Mouse (Mus musculus): ENCODE results near the gene Rnasel. TPM values are rescaled to one million over a fixed set of nuclear protein-coding genes. Genes with fewer than 3 reads are reported as not detected.

The Rnasel gene
- 24.5 and 26.2 TPM in 2 replicates for polyA plus RNA-seq (2015; fragmentation: Nextera tagmentation; extraction: Ambion mirVana)

DNA sequence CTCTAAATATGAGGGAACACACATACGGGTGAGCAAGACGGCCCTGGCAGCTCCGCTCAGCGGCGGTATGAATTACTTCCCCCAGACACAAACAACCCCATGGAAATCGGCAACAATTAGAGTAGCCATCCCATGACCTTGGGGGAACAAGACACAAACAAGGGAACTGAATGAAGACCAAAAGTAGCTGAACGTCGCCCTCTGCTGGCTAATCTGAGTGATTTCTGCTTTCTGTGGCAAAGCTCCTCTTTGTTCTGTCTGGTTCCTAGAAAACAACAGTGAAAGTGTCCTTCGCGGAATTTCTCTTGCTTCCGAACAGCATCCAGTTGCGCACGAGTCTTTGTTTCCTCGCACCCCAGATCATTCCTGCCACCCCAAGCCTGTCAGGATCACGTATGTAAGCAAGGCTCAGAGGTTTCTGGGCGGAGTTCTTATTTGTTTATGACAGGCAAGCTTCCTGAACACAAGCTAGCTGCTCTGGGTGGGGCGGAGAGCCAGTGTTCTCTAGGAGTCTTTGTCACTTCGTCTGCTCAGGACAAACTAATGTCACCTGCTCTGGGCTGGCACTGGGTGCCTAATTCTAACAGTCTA is at the start of gene Rnasel:
Gene Rnasel (plus strand): TSS at position 216 of the 591 bp plus-strand sequence.
- H3K9me3 ChIP-seq (replicated peaks) = no peaks in the 10 kb centered on the region

DNA sequence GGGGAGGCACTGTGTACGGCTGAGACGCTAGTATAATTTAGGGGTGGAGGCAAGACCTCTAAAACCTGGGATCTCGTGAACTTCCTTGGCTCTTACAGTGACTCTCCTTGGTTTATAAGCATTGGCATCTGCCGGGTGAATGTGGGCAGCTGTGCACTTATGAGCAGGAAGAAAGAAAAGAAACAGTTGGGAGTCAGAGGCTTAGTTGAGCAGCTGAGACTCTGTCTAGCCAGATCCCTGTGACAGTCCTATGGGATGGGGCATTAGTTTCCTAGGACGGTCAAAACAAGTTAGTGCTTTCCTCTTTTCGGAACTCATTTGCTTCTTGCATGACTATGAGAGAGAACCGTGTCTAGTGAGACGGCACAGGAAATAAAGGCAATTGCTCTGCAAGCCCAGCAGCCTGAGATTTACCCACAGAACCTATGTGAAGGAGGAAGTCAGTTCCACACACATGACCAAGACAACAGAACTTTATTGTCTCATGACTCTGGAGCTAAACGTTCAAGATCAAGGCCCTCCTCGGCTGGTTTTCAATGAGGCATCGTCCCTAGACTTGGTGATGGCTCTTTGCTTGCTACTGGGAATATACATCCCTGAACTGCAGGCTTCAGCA is 48.7 kb upstream of the Rnasel start:
- 44% methylated on average over 11 of the region's 11 CpGs for WGBS (ENCODE audit: insufficient replicate concordance)
- H3K36me3 ChIP-seq (replicated peaks) = no peaks in the 10 kb centered on the region
- no peak overlapping the region for H3K4me2 ChIP-seq
- H3K9ac ChIP-seq = no peak overlapping the region
- H3K27ac ChIP-seq (replicated peaks) = no peak overlapping the region
- no peaks in the 10 kb centered on the region for H3K4me1 ChIP-seq (replicated peaks)
- ATAC-seq (ENCODE audit: insufficient read depth) = no peak
- H3K4me3 ChIP-seq (replicated peaks) = no peak overlapping the region
- H3K27me3 ChIP-seq = no peaks in the 10 kb centered on the region
- H3K9me3 ChIP-seq (replicated peaks) = no peaks in the 10 kb centered on the region

More for the DNA sequence above, at the start of gene Rnasel:
- ATAC-seq (ENCODE audit: insufficient read depth) = peak; percentile 77
- peak within 1 kb of the TSS; percentile 63 for H3K9ac ChIP-seq
- H3K4me2 ChIP-seq = peak within 1 kb of the TSS; percentile 78
- peaks cover 9% of the 10 kb centered on the region for H3K36me3 ChIP-seq (replicated peaks)
- WGBS (ENCODE audit: insufficient replicate concordance) = 1% methylated on average over 18 of the region's 18 CpGs
- peaks cover 63% of the 10 kb centered on the region for H3K4me1 ChIP-seq (replicated peaks)
- peak within 1 kb of the TSS; percentile 92 for H3K27ac ChIP-seq (replicated peaks)
- peak within 1 kb of the TSS; percentile 66 for H3K4me3 ChIP-seq (replicated peaks)
- H3K27me3 ChIP-seq = 0 out of 2 replicates have a peak, but pooled peaks cover 3% of the 10 kb centered on the region

DNA sequence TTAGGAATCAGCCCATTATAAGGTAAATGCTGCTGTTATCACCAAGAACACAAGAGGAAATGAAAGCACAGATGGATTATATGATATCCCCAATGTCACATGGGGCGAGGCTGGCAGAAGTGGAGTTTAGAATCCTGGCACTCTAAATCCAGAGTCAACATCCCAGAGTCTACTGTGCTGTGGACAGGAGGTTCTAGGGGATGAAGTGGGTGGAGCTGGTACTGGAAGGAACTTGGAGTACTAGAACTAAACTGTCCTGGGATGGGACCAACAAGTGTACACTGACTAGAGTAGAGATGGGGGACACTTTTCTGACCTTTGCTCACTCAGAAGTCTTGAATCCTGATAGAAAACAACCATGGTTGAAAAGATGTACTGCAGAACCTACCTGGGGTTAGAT is 47.8 kb upstream of the Rnasel start:
- Histone ChIP-seq H3K9me3 (replicated peaks) (no peaks in the 10 kb centered on the region), H3K4me1 (replicated peaks) (no peaks in the 10 kb centered on the region), H3K27me3 (no peaks in the 10 kb centered on the region), H3K36me3 (replicated peaks) (no peaks in the 10 kb centered on the region), H3K9ac (no peak overlapping the region), H3K27ac (replicated peaks) (no peak overlapping the region), H3K4me3 (replicated peaks) (no peak overlapping the region), H3K4me2 (no peak overlapping the region)
- no peak for ATAC-seq (ENCODE audit: insufficient read depth)
- WGBS (ENCODE audit: insufficient replicate concordance) = 50% methylated on average over 1 of the region's 1 CpGs

DNA sequence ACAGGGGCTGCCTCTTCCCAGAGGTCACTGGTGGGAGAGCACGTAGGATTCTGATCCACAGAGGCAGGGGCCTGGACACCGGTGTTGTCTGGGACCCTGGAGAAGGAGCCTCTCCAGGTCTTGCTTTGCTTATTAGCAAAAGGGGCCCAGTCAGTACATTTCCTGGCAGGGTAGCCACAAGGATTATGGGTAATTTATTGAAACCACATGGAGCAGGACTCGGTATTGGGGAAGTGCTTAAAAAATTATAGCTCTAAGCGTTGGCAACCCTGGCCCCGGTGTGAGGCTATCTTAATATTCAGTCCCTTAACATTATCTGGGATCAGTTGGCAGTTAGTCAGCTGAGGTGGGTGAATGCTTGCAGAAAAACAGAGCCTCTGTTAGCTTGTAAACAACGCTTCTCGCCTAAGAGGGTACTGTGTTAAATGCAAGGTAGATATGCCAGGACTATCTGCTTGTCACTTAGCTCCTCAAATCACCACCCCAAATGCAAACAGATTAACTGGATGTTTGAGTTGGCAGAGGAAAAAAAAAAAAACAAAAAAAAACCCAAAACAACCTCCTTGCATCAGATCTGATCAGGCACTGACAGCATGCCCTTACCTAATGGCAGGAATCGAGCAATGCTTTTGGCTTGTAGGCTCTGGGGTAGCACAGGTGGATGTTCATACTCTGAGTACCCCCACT is 46.9 kb upstream of the Rnasel start:
- Histone ChIP-seq H3K36me3 (replicated peaks) (no peaks in the 10 kb centered on the region), H3K27me3 (no peaks in the 10 kb centered on the region), H3K4me1 (replicated peaks) (no peaks in the 10 kb centered on the region), H3K4me2 (no peak overlapping the region), H3K4me3 (replicated peaks) (no peak overlapping the region), H3K27ac (replicated peaks) (no peak overlapping the region), H3K9ac (no peak overlapping the region), H3K9me3 (replicated peaks) (no peaks in the 10 kb centered on the region)
- 49% methylated on average over 8 of the region's 8 CpGs for WGBS (ENCODE audit: insufficient replicate concordance)
- no peak for ATAC-seq (ENCODE audit: insufficient read depth)

DNA sequence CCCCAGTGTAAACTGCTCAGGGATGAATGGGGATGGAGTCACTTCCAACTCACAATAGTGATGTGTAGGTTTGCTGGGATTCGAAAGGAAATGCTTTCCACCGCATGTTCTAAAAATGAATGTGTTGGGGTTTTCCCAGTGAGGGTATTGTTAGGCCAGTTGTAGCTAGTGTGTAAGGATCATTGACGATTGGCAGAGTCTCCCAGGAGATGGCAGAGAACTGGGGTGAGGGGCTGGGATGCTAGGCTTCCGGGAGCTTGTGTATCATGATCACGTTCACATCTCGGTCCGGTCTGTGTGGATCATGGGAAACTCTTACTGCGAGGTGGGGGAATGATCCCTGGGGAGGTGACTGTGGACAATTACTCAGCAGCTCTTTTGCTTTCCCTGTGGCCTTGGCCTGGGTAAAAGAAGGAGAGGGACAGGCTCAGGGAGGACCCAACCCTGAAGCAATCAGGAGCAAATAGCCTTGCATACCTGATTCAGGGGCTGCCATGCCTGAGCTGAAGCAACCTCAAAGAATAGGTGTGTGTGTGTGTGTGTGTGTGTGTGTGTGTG is 46.3 kb upstream of the Rnasel start:
- no peaks in the 10 kb centered on the region for H3K36me3 ChIP-seq (replicated peaks)
- H3K4me3 ChIP-seq (replicated peaks) = no peak overlapping the region
- H3K27me3 ChIP-seq = no peaks in the 10 kb centered on the region
- 62% methylated on average over 8 of the region's 8 CpGs for WGBS (ENCODE audit: insufficient replicate concordance)
- no peaks in the 10 kb centered on the region for H3K9me3 ChIP-seq (replicated peaks)
- no peak overlapping the region for H3K4me2 ChIP-seq
- H3K9ac ChIP-seq = no peak overlapping the region
- H3K27ac ChIP-seq (replicated peaks) = no peak overlapping the region
- no peak for ATAC-seq (ENCODE audit: insufficient read depth)
- no peaks in the 10 kb centered on the region for H3K4me1 ChIP-seq (replicated peaks)

DNA sequence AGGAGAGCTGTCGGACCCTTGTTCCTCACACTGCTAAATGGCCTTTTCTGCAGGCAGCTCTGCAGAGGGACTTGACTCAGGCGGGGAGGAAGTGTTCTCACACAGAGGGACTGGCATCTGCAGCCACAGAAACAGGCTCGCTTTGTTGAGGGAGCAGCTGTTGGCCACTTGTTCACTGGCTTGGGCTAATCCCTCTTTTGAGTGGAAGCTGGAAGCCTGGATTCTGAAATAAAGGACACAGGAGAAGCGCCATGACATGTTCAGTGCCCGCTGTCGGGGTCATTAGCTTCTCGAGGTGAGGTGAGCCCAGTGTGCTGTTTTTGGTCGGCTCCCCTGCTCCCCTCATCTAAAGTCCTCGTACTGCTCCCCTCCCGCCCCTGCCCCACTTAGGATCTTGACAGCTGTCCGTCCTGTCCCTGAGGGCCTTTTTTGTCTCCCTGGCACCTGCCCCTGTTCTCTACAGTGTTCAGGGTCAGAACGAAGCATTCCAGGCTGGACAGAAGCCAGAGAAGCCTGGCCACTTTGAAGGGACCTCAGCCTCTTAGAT is 45.7 kb upstream of the Rnasel start:
- 23% methylated on average over 12 of the region's 12 CpGs for WGBS (ENCODE audit: insufficient replicate concordance)
- Histone ChIP-seq H3K9me3 (replicated peaks) (no peaks in the 10 kb centered on the region), H3K4me3 (replicated peaks) (no peak overlapping the region), H3K9ac (no peak overlapping the region), H3K4me1 (replicated peaks) (no peaks in the 10 kb centered on the region), H3K27ac (replicated peaks) (no peak overlapping the region), H3K27me3 (no peaks in the 10 kb centered on the region), H3K36me3 (replicated peaks) (no peaks in the 10 kb centered on the region), H3K4me2 (no peak overlapping the region)
- no peak for ATAC-seq (ENCODE audit: insufficient read depth)

DNA sequence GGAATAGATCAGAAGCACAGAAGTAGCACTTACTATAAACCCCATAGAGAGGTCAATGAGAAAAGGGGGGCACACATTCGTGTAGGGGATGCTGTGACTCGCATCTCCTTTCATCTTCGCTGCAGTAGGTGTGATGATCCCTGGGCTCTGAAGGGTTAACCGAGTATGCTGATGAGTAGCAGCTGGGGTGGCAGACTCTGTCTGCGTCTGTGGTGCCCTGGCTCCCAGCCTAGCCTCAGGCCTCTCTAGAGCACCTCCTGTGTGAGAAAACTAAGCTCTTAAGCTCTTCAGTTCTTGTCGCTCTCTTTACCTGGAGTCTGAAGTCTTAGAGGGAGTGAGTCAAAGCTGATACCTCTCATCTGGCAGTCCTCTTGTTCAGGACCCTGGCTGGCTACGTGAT is 45.1 kb upstream of the Rnasel start:
- Histone ChIP-seq H3K4me3 (replicated peaks) (no peak overlapping the region), H3K4me2 (no peak overlapping the region), H3K27ac (replicated peaks) (no peak overlapping the region), H3K9me3 (replicated peaks) (no peaks in the 10 kb centered on the region), H3K9ac (no peak overlapping the region), H3K4me1 (replicated peaks) (no peaks in the 10 kb centered on the region), H3K36me3 (replicated peaks) (no peaks in the 10 kb centered on the region), H3K27me3 (no peaks in the 10 kb centered on the region)
- WGBS (ENCODE audit: insufficient replicate concordance) = 39% methylated on average over 7 of the region's 7 CpGs
- ATAC-seq (ENCODE audit: insufficient read depth) = no peak

DNA sequence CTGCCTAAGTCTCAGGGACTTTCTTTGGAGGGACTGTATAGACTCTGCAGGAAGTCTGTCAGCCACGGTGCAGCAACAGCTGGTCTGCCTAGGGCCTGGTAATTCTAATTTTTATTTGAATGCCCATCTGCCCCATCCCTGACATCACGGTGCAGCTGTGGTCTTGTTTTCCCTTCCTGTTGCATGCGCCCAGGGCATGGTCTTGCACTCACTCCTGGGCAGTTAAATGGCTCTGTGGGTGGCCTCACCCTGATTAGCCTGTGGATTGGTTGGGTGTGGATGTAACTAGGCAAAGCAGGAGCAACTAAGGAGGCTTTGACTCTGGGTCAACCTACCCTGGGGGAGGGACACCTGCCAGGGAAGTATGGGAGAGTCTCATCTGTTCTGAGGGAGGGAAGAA is 44.2 kb upstream of the Rnasel start:
- no peak for ATAC-seq (ENCODE audit: insufficient read depth)
- no peak overlapping the region for H3K9ac ChIP-seq
- no peak overlapping the region for H3K4me2 ChIP-seq
- no peaks in the 10 kb centered on the region for H3K36me3 ChIP-seq (replicated peaks)
- no peaks in the 10 kb centered on the region for H3K4me1 ChIP-seq (replicated peaks)
- no peak overlapping the region for H3K4me3 ChIP-seq (replicated peaks)
- H3K27me3 ChIP-seq = no peaks in the 10 kb centered on the region
- 35% methylated on average over 3 of the region's 3 CpGs for WGBS (ENCODE audit: insufficient replicate concordance)
- H3K9me3 ChIP-seq (replicated peaks) = no peaks in the 10 kb centered on the region
- no peak overlapping the region for H3K27ac ChIP-seq (replicated peaks)

DNA sequence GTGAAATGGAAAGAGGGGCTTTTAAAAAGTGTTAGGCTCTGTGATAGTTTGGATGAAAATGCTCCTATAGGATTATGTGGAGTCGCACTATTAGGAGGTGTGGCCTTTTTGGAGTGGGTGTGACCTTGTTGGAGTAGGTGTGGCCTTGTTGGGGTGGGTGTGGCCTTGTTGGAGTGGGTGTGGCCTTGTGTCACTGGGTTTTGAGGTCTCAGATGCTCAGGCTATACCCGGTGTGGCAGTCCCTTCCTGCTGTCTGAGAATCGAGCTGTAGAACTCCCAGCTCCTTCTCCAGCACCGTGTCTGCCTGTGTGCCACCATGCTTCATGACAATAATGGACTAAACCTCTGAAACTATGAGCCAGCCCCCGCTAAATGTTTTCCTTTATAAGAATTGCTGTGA is 40.6 kb upstream of the Rnasel start:
- Histone ChIP-seq H3K4me1 (replicated peaks) (no peaks in the 10 kb centered on the region), H3K36me3 (replicated peaks) (no peaks in the 10 kb centered on the region), H3K27ac (replicated peaks) (no peak overlapping the region), H3K4me2 (no peak overlapping the region), H3K27me3 (no peaks in the 10 kb centered on the region), H3K9ac (no peak overlapping the region), H3K9me3 (replicated peaks) (no peaks in the 10 kb centered on the region), H3K4me3 (replicated peaks) (no peak overlapping the region)
- 73% methylated on average over 5 of the region's 5 CpGs for WGBS (ENCODE audit: insufficient replicate concordance)
- ATAC-seq (ENCODE audit: insufficient read depth) = no peak

DNA sequence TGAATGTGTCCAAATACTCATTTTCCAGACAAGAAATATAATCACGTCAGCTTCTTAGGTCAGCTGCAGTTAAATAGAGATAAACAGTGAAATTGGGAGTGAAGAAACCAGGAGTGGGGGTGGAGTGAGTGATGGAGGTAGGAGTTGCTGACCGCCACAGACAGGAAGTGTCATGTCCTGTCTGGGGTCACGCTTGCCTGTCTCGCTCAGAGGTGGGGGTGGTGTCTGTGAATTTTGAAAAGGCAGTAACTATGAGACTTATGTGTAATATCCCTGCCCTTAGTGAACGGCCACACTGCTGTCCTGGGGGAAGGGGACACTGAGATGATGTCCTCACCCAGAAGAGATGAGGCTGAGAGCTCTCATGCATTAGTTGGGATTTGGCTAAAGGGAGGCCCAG is 39.8 kb upstream of the Rnasel start:
- no peak for ATAC-seq (ENCODE audit: insufficient read depth)
- H3K4me3 ChIP-seq (replicated peaks) = no peak overlapping the region

DNA sequence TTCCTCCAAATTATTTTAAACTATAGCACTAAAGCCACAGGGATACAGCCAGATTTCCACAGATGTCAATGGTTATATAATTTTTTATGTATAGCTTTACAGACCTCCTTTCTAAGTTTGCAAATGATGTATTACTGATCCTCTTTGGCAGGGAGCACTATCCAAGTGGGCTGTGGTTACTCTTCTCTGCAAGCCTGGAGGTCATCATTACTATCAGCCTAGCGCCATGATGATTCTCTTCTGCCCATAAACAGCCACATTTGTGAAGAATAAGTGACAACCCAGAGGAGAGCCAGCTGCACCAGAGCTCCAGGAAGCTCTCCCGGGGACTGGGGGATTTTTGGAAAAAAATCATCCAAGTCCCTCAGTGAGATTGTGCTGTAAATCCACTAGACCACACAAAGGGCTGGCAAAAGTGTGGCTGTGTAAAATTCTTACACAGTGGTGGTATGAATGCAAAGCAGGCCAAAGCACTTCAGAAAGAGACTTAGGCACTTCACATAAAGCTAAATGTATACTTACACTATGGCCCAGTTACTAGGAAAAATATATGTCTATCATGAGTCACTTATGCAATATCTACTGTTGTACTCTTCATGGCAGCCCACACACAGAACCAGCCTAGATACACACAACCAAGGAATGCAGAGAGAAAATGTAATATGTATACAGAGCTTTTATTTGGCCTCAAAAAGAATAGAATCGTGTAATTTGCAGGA is 37.5 kb upstream of the Rnasel start:
- WGBS (ENCODE audit: insufficient replicate concordance) = 57% methylated on average over 3 of the region's 3 CpGs
- Histone ChIP-seq H3K9me3 (replicated peaks) (no peaks in the 10 kb centered on the region), H3K9ac (no peak overlapping the region), H3K27me3 (no peaks in the 10 kb centered on the region), H3K4me3 (replicated peaks) (no peak overlapping the region), H3K36me3 (replicated peaks) (no peaks in the 10 kb centered on the region), H3K4me2 (no peak overlapping the region), H3K4me1 (replicated peaks) (no peaks in the 10 kb centered on the region), H3K27ac (replicated peaks) (no peak overlapping the region)
- ATAC-seq (ENCODE audit: insufficient read depth) = no peak

More for the DNA sequence above, 39.8 kb upstream of the Rnasel start:
- H3K9me3 ChIP-seq (replicated peaks) = no peaks in the 10 kb centered on the region
- H3K9ac ChIP-seq = no peak overlapping the region
- no peak overlapping the region for H3K27ac ChIP-seq (replicated peaks)
- H3K36me3 ChIP-seq (replicated peaks) = no peaks in the 10 kb centered on the region
- WGBS (ENCODE audit: insufficient replicate concordance) = 13% methylated on average over 5 of the region's 5 CpGs
- H3K4me2 ChIP-seq = no peak overlapping the region
- no peaks in the 10 kb centered on the region for H3K4me1 ChIP-seq (replicated peaks)
- no peaks in the 10 kb centered on the region for H3K27me3 ChIP-seq
